Mouse (Mus musculus): ENCODE data around the gene Sash3.

- no peak for TF ChIP-seq CTCF (IDR thresholded peaks at IDR 0.05; ENCODE audit: borderline replicate concordance, insufficient read depth, low read depth, low read length)
- TF ChIP-seq POLR2A (IDR thresholded peaks at IDR 0.05; ENCODE audit: borderline replicate concordance, insufficient read depth, low read length), result no peak
Observed at GRCm38 (mm10) chrX:48109316-48109655, 37.0 kb upstream of the Sash3 start.
